Mouse (Mus musculus) liver, embryonic 12.5 days (tissue): Measurements from ENCODE around the gene Mprip. TPM values are rescaled to one million over a fixed set of nuclear protein-coding genes. Genes with fewer than 3 reads are reported as not detected.

Experiments used
- ATAC-seq: fragments of 200-750 bp; cut with Nextera tagmentation; 2 replicates; pipeline ENCODE4 v1.8.0; 2017; ENCODE audit warnings: moderate number of reproducible peaks, mild to moderate bottlenecking, moderate library complexity
- H3K27ac ChIP-seq: fragments of 300-500 bp; sonication (generic); 2 replicates; pipeline ENCODE4 v1.5.1; 2016; ENCODE audit warnings: mild to moderate bottlenecking
- H3K27me3 ChIP-seq: fragments of 300-500 bp; sonication (generic); replicated peaks from 2 replicates; pipeline ENCODE4 v1.6.1; 2016; ENCODE audit warnings: mild to moderate bottlenecking, moderate library complexity
- H3K36me3 ChIP-seq: fragments of 300-500 bp; sonication (generic); 2 replicates; pipeline ENCODE4 v1.6.1; 2016; ENCODE audit warnings: mild to moderate bottlenecking, moderate library complexity
- H3K4me1 ChIP-seq: fragments of 300-500 bp; sonication (generic); 2 replicates; pipeline ENCODE4 v1.6.1; 2016
- H3K4me2 ChIP-seq: fragments of 300-500 bp; sonication (generic); 2 replicates; pipeline ENCODE4 v1.6.1; 2016; ENCODE audit warnings: mild to moderate bottlenecking, moderate library complexity
- H3K4me3 ChIP-seq: fragments of 300-500 bp; sonication (generic); 2 replicates; pipeline ENCODE4 v1.5.1; 2016; ENCODE audit warnings: mild to moderate bottlenecking, moderate library complexity
- H3K9ac ChIP-seq: fragments of 300-500 bp; sonication (generic); 2 replicates; pipeline ENCODE4 v1.6.1; 2016; ENCODE audit warnings: mild to moderate bottlenecking, moderate library complexity
- H3K9me3 ChIP-seq: fragments of 300-500 bp; sonication (generic); replicated peaks from 2 replicates; pipeline ENCODE4 v1.6.1; 2016; ENCODE audit warnings: mild to moderate bottlenecking, moderate library complexity
- WGBS: fragments of 180-500 bp; shearing (Covaris S2); methylation state at CpG from one replicate; pipeline ENCODE4 v1.1.7; 2016; ENCODE audit not compliant: insufficient replicate concordance; 5-methylcytosine and 5-hydroxymethylcytosine counted together
- polyA plus RNA-seq: library from polyadenylated mRNA; unstranded; fragments of >200 nt; fragmentation: Nextera tagmentation; extraction: Ambion mirVana; gene quantifications from 2 replicates; pipeline ENCODE4 v1.2.1, GENCODE M21; 2016

Mprip gene
- polyA plus RNA-seq, 1 experiment from 2014 or later = 36.4 TPM

- ATAC-seq = no peak
- Histone ChIP-seq H3K9ac (no peak overlapping the region), H3K27me3 (no peaks in the 10 kb centered on the region), H3K36me3 (peaks cover 92% of the 10 kb centered on the region), H3K4me1 (no peaks in the 10 kb centered on the region), H3K4me3 (no peak overlapping the region), H3K27ac (no peak overlapping the region), H3K9me3 (no peaks in the 10 kb centered on the region), H3K4me2 (no peak overlapping the region)
- 71% methylated on average over 2 of the region's 2 CpGs for WGBS
Observed at GRCm38 (mm10) chr11:59772291-59772690, 111.2 kb downstream of the Mprip start.

GRCm38 (mm10) chr11:59772902-59773301 is 111.8 kb downstream of the Mprip start:
- Histone ChIP-seq H3K9ac (no peak overlapping the region), H3K27ac (no peak overlapping the region), H3K9me3 (no peaks in the 10 kb centered on the region), H3K4me3 (no peak overlapping the region), H3K36me3 (peaks cover 90% of the 10 kb centered on the region), H3K27me3 (no peaks in the 10 kb centered on the region), H3K4me2 (no peak overlapping the region), H3K4me1 (no peaks in the 10 kb centered on the region)
- WGBS = 78% methylated on average over 4 of the region's 4 CpGs
- ATAC-seq = no peak

DNA sequence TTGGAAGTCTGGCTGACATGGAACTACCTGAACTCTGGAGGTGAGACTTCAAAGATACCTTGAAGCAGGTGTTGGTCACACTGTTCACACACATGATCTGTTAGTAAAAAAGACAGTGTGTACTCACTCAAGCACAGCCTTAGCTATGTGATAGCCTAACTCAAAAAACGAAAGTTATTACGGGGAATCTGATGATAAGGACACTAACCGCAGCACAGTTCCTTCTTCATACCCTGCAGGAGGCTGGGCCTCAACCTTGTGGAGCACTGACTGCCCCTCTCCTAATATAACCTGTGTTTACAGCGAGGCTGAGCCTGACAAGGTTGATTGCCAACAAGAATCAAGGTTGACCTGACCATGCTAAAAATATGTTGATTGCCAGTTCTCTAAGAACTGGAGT is 113.4 kb downstream of the Mprip start:
- Histone ChIP-seq H3K9me3 (no peaks in the 10 kb centered on the region), H3K4me2 (no peak overlapping the region), H3K4me1 (no peaks in the 10 kb centered on the region), H3K36me3 (peaks cover 74% of the 10 kb centered on the region), H3K4me3 (no peak overlapping the region), H3K27ac (no peak overlapping the region), H3K9ac (no peak overlapping the region), H3K27me3 (no peaks in the 10 kb centered on the region)
- WGBS = 56% methylated on average over 4 of the region's 4 CpGs
- no peak for ATAC-seq

DNA sequence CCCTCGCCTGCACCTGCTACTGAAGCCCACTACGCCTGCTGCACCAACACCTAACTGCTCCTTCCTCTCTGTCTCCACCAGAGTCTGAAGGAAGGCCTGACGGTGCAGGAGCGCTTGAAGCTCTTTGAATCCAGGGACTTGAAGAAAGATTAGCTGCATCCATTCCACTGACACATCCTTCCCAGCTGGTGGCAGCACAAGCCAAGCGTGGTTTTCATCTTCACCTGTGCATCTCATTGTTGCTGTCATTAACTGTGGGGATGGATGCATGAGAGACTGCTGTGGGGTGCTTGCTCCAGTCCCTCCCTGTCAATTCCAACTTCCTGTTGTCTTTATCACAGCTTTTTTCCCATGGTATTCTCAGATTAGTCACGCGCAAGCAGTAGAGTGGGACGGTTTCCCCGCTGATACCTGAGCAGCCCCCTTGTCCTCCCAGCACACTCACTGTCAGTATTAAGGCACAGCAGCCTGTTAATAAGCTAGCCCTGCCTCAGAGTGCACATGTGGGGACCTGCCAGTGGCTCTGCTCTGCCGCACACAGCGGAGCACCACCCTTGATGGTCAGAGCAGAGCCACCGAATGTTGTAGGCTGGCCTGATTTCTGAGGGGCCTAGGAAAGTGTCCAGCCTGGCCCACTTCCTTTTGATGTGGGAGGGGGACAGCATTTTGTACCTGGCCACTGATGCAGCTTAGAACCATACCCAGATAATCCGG is 114.5 kb downstream of the Mprip start:
- H3K36me3 ChIP-seq = peaks cover 64% of the 10 kb centered on the region
- WGBS = 86% methylated on average over 13 of the region's 13 CpGs

GRCm38 (mm10) chr11:59777259-59777658 is 116.2 kb downstream of the Mprip start:
- H3K4me3 ChIP-seq = no peak overlapping the region
- H3K9ac ChIP-seq = no peak overlapping the region
- no peak for ATAC-seq
- H3K27ac ChIP-seq = no peak overlapping the region
- no peaks in the 10 kb centered on the region for H3K27me3 ChIP-seq
- peaks cover 47% of the 10 kb centered on the region for H3K36me3 ChIP-seq
- no peaks in the 10 kb centered on the region for H3K9me3 ChIP-seq
- H3K4me1 ChIP-seq = no peaks in the 10 kb centered on the region
- WGBS = 81% methylated on average over 5 of the region's 5 CpGs
- no peak overlapping the region for H3K4me2 ChIP-seq

More for the DNA sequence above, 114.5 kb downstream of the Mprip start:
- no peak for ATAC-seq
- no peaks in the 10 kb centered on the region for H3K27me3 ChIP-seq
- no peak overlapping the region for H3K9ac ChIP-seq
- H3K4me2 ChIP-seq = no peak overlapping the region
- H3K4me1 ChIP-seq = no peaks in the 10 kb centered on the region
- H3K9me3 ChIP-seq = no peaks in the 10 kb centered on the region
- no peak overlapping the region for H3K4me3 ChIP-seq
- no peak overlapping the region for H3K27ac ChIP-seq

- 46% methylated on average over 9 of the region's 9 CpGs for WGBS
- peaks cover 39% of the 10 kb centered on the region for H3K36me3 ChIP-seq
- H3K4me3 ChIP-seq = no peak overlapping the region
- no peak overlapping the region for H3K9ac ChIP-seq
- no peaks in the 10 kb centered on the region for H3K4me1 ChIP-seq
- no peaks in the 10 kb centered on the region for H3K27me3 ChIP-seq
- H3K27ac ChIP-seq = no peak overlapping the region
- no peak overlapping the region for H3K4me2 ChIP-seq
- no peaks in the 10 kb centered on the region for H3K9me3 ChIP-seq
- ATAC-seq = peak; percentile 76
Observed at GRCm38 (mm10) chr11:59778181-59778873, 117.2 kb downstream of the Mprip start.

- no peaks in the 10 kb centered on the region for H3K27me3 ChIP-seq
- H3K27ac ChIP-seq = no peak overlapping the region
- WGBS = 51% methylated on average over 1 of the region's 1 CpGs
- ATAC-seq = 0 out of 2 replicates have a peak, but pooled peaks have one; percentile 5
- H3K9ac ChIP-seq = no peak overlapping the region
- H3K4me3 ChIP-seq = no peak overlapping the region
- H3K36me3 ChIP-seq = peaks cover 33% of the 10 kb centered on the region
- no peak overlapping the region for H3K4me2 ChIP-seq
- H3K4me1 ChIP-seq = no peaks in the 10 kb centered on the region
- H3K9me3 ChIP-seq = no peaks in the 10 kb centered on the region
Observed at GRCm38 (mm10) chr11:59778874-59779223, 117.7 kb downstream of the Mprip start.

DNA sequence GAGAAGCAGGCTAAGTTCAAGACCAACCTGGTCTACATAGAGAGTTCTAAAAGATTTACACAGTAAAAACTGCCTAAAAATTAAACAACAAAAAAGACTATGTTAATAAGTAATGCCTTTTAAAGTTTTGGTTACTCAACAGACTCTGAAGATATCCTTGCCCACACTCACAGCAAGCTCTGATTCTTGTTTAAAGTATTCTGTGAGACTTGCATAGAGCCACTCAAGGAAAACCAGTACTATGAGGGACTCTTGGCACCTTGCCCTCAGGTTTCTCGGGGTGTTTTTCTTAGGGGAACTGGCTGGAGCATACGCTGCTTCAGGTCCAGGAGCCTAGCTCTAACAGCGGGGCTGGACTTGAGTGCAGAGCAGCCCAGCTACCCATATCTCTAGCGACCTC is 118.3 kb downstream of the Mprip start:
- ATAC-seq = no peak
- Histone ChIP-seq H3K27me3 (no peaks in the 10 kb centered on the region), H3K4me2 (no peak overlapping the region), H3K4me3 (no peak overlapping the region), H3K36me3 (peaks cover 28% of the 10 kb centered on the region), H3K27ac (no peak overlapping the region), H3K4me1 (no peaks in the 10 kb centered on the region), H3K9ac (no peak overlapping the region), H3K9me3 (no peaks in the 10 kb centered on the region)
- WGBS = 84% methylated on average over 4 of the region's 4 CpGs

- WGBS = 72% methylated on average over 4 of the region's 4 CpGs
- no peak for ATAC-seq
- Histone ChIP-seq H3K4me2 (no peak overlapping the region), H3K9me3 (no peaks in the 10 kb centered on the region), H3K27me3 (no peaks in the 10 kb centered on the region), H3K27ac (no peak overlapping the region), H3K4me1 (no peaks in the 10 kb centered on the region), H3K9ac (no peak overlapping the region), H3K36me3 (peaks cover 22% of the 10 kb centered on the region), H3K4me3 (no peak overlapping the region)
Observed at GRCm38 (mm10) chr11:59780241-59780640, 119.1 kb downstream of the Mprip start.

- Histone ChIP-seq H3K4me2 (no peak overlapping the region), H3K36me3 (peaks cover 6% of the 10 kb centered on the region), H3K27ac (no peak overlapping the region), H3K9me3 (no peaks in the 10 kb centered on the region), H3K4me3 (no peak overlapping the region), H3K27me3 (peaks cover 10% of the 10 kb centered on the region; the same call in 1 of the 2 replicates), H3K4me1 (peaks cover 8% of the 10 kb centered on the region), H3K9ac (no peak overlapping the region)
- 72% methylated on average over 7 of the region's 7 CpGs for WGBS
- no peak for ATAC-seq
Observed at GRCm38 (mm10) chr11:59782091-59782590, 121.0 kb downstream of the Mprip start.

GRCm38 (mm10) chr11:59783591-59783990 is 122.5 kb downstream of the Mprip start:
- Histone ChIP-seq H3K27me3 (peaks cover 21% of the 10 kb centered on the region), H3K36me3 (no peaks in the 10 kb centered on the region), H3K9me3 (no peaks in the 10 kb centered on the region), H3K4me3 (no peak overlapping the region), H3K4me1 (peaks cover 17% of the 10 kb centered on the region), H3K9ac (no peak overlapping the region), H3K27ac (no peak overlapping the region), H3K4me2 (no peak overlapping the region)
- 78% methylated on average over 6 of the region's 6 CpGs for WGBS
- no peak for ATAC-seq

- peaks cover 17% of the 10 kb centered on the region for H3K4me1 ChIP-seq
- WGBS = 45% methylated on average over 15 of the region's 15 CpGs
- no peak overlapping the region for H3K27ac ChIP-seq
- ATAC-seq = peak; percentile 24; the same call in 1 of the 2 replicates
- peak overlapping the region; percentile 58 for H3K4me3 ChIP-seq
- H3K9ac ChIP-seq = peak overlapping the region; percentile 55
- H3K4me2 ChIP-seq = peak overlapping the region; percentile 92
- H3K36me3 ChIP-seq = peaks cover 7% of the 10 kb centered on the region
- H3K27me3 ChIP-seq = peaks cover 22% of the 10 kb centered on the region
- H3K9me3 ChIP-seq = no peaks in the 10 kb centered on the region
Observed at GRCm38 (mm10) chr11:59786444-59787198, 125.5 kb downstream of the Mprip start.
